Mouse (Mus musculus) gastrocnemius, adult 2 months (tissue): ENCODE results near the gene Cttn. TPM values are rescaled to one million over a fixed set of nuclear protein-coding genes. Genes with fewer than 3 reads are reported as not detected.

ENCODE experiments used
- DNase-seq: peaks from one replicate; pipeline ENCODE4 v3.0.0; 2022
- H3K27ac ChIP-seq: fragments of 200-600 bp; 2 replicates; pipeline ENCODE4 v1.8.1; 2022; ENCODE audit warnings: mild to moderate bottlenecking
- H3K4me3 ChIP-seq: fragments of 200-600 bp; 2 replicates; pipeline ENCODE4 v1.8.1; 2022; ENCODE audit warnings: mild to moderate bottlenecking, moderate library complexity
- CTCF ChIP-seq: fragments of 200-600 bp; IDR thresholded peaks from 2 replicates; pipeline ENCODE4 v1.8.1; 2022; ENCODE audit warnings: antibody characterized with exemption, mild to moderate bottlenecking, moderate library complexity
- intact Hi-C: fragments of 180-260 bp; cut with DNase I; formaldehyde crosslinking; loops from one replicate; pipeline ENCODE4 v1.15.1; 2025
- total RNA-seq, 2 experiments: library from RNA; stranded (reverse); gene quantifications; 2 replicates each; pipeline ENCODE4 v1.2.3; 2021

Cttn gene
- total RNA-seq, 2 experiments from 2014 or later, result 16.3 to 20.7 TPM

DNA sequence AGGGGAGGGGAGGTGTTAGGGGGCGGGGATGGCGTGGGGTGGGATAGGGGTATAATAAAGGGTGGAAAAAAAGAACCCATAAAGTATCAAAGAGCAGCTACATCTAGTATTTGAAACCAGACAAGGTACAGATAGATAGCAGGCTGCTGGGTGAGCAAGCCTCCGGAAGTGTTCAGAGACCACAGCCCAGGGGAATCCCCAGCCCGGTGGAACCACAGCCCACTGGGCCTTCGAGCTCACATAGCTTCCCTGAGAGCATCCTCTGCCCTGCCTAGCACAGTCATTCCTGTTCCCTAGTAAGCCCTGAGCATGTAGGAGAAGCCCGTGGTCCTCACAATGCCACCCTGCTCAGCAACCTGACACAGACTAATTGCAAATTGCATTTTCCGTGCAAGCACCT, 26.0 kb downstream of the Cttn start:
- intact Hi-C loops, result no loop called here
- no peak for DNase-seq
- no peak overlapping the region for H3K27ac ChIP-seq

GRCm38 (mm10) chr7:144441976-144442375, 28.8 kb downstream of the Cttn start:
- TF ChIP-seq CTCF, result no peak
- Histone ChIP-seq H3K27ac (no peak overlapping the region), H3K4me3 (no peak overlapping the region)
- intact Hi-C loops, result no loop called here
- no peak for DNase-seq

More for the DNA sequence above, 26.0 kb downstream of the Cttn start:
- no peak for TF ChIP-seq CTCF
- no peak overlapping the region for H3K4me3 ChIP-seq

- intact Hi-C loops, result no loop called here
- no peak for DNase-seq
- no peak overlapping the region for H3K4me3 ChIP-seq
- no peak for TF ChIP-seq CTCF
- H3K27ac ChIP-seq, result no peak overlapping the region
These were observed 29.3 kb downstream of the Cttn start for GRCm38 (mm10) chr7:144441466-144441865.

GRCm38 (mm10) chr7:144438811-144439210, 32.0 kb downstream of the Cttn start:
- H3K4me3 ChIP-seq, result no peak overlapping the region
- no peak overlapping the region for H3K27ac ChIP-seq
- no peak for DNase-seq
- intact Hi-C loops, result no loop called here
- no peak for TF ChIP-seq CTCF

- Histone ChIP-seq H3K27ac (no peak overlapping the region), H3K4me3 (no peak overlapping the region)
- no peak for DNase-seq
- intact Hi-C loops, result no loop called here
- TF ChIP-seq CTCF, result no peak
These were observed 37.9 kb downstream of the Cttn start for GRCm38 (mm10) chr7:144432920-144433319.

DNA sequence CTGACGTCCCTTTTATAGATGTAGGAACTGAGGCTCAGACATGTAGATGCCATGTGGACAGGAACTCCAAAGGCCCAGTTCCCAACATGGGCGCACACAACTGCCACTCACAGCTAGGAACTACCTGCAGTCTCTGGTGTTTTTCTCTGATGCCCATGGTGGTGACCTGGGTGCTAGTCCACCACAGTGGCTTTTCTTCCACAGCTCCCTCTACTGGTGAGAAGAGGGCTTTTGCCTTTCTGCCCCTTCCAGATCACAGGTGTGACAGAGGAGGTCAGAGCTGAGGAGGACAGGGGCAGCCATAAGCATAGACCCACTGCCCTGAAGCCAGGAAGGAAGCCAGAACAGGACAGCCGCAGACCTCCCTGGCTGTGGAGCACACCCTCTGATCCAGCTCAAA, 43.3 kb downstream of the Cttn start:
- Histone ChIP-seq H3K4me3 (no peak overlapping the region), H3K27ac (no peak overlapping the region)
- intact Hi-C loops, result loop anchor here (10.0 kb wide), 1 partner anchor 353 kb away; no protein-coding TSS in a partner anchor
- DNase-seq, result no peak
- TF ChIP-seq CTCF, result peak; percentile 57

DNA sequence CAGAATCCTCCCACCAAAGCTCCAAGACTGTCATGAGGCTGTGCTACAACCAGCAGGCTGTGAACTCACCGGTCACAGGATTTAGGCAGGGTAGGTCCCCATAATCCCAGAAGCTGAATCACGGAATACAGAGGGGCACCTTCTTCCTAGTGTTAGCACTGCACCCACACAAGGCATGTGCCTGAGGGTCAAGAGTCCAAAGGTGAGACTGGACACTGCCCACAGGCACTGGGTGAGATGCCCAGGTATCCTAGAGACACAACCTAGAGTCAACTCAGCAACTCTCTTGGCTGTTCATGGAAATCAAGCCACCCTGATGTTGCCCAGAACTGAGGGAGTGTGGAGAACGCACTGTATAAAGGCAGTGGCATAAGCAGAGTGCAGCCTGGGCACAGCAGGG, 44.2 kb downstream of the Cttn start:
- DNase-seq, result no peak
- intact Hi-C loops, result loop anchor here (1.0 to 10.0 kb wide), 2 partner anchors 209 to 352 kb away; no protein-coding TSS in a partner anchor
- no peak overlapping the region for H3K27ac ChIP-seq
- H3K4me3 ChIP-seq, result no peak overlapping the region
- no peak for TF ChIP-seq CTCF

GRCm38 (mm10) chr7:144425953-144426352, 44.9 kb downstream of the Cttn start:
- TF ChIP-seq CTCF, result peak; percentile 99
- intact Hi-C loops, result loop anchor here (1.0 to 10.0 kb wide), 2 partner anchors 209 to 351 kb away; no protein-coding TSS in a partner anchor
- H3K4me3 ChIP-seq, result no peak overlapping the region
- no peak overlapping the region for H3K27ac ChIP-seq
- peak; percentile 58 for DNase-seq

GRCm38 (mm10) chr7:144421478-144421877, 49.3 kb downstream of the Cttn start:
- intact Hi-C loops, result loop anchor here (10.0 kb wide), 1 partner anchor 347 kb away; no protein-coding TSS in a partner anchor
- no peak overlapping the region for H3K27ac ChIP-seq
- no peak overlapping the region for H3K4me3 ChIP-seq
- no peak for DNase-seq
- TF ChIP-seq CTCF, result no peak

DNA sequence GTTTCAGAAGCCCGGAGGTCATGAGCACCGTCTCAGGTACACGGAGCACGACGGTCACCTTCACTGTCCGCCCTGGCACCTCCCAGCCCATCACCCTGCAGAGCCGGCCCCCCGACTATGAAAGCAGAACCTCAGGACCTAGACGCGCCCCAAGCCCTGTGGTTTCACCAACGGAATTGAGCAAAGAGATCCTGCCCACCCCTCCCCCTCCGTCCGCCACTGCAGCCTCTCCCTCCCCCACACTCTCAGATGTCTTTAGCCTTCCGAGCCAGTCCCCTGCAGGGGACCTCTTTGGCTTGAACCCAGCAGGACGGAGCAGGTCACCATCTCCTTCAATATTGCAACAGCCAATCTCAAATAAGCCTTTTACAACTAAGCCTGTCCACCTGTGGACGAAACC, 50.3 kb downstream of the Cttn start:
- no peak for DNase-seq
- Histone ChIP-seq H3K4me3 (no peak overlapping the region), H3K27ac (no peak overlapping the region)
- intact Hi-C loops, result loop anchor here (10.0 kb wide), 1 partner anchor 346 kb away; no protein-coding TSS in a partner anchor
- no peak for TF ChIP-seq CTCF

DNA sequence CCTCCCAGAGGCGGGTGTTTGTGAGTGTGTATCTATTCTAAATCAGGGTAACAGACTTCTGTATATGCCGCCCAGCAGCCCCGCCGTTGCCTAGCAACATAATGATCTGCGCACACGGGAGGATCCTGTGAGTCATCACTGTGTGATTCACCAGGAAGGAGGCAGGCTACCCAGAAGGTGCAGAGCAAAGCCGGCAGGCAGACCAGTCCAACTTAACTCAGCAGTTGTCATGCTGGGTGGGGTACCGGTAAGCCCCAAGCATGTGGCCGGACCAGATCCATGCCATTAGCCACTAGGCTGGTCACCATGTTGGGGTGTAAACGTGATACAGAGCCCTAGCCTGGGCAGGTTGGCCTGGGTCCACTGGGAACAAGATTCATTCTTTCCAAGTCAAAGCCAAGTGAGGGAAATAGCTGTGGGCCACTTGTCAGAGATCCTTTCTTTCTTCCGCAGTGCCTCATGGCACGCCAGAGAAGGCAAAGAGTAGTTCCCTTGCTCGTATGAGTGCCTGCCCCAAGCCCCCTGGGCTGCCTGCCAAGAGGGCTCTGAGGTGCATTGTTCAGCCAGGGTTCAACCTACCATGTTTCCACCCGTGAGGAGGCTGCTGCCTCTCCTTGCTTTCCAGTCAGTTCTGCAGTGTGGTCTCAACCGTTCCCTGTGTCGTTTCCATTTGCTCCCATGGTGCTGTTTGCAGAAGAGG, 53.0 kb downstream of the Cttn start:
- peak; percentile 48 for DNase-seq
- intact Hi-C loops, result no loop called here
- Histone ChIP-seq H3K27ac (no peak overlapping the region), H3K4me3 (peak overlapping the region; percentile 32)
- no peak for TF ChIP-seq CTCF

DNA sequence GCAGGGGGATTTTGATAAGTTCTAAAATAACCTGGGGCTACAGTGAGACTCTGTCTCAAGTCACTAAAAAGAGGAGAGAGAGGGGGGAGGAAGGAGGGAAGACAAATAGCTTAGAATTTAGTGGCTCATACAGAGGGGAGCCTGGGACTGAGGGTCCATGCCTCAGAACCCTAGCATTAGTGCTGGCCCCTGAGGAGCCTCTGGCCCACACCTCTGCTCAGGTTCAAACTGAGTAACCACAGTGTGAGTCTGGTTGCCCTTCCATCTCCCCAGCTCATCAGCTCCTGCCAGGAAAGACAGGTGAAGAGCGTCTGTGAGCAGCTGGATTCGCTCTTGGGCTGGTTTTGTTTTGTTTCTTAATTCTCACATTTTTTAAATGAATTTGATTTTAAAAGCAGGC, 53.6 kb downstream of the Cttn start:
- Histone ChIP-seq H3K4me3 (peak overlapping the region; percentile 32), H3K27ac (no peak overlapping the region)
- TF ChIP-seq CTCF, result no peak
- intact Hi-C loops, result no loop called here
- no peak for DNase-seq

DNA sequence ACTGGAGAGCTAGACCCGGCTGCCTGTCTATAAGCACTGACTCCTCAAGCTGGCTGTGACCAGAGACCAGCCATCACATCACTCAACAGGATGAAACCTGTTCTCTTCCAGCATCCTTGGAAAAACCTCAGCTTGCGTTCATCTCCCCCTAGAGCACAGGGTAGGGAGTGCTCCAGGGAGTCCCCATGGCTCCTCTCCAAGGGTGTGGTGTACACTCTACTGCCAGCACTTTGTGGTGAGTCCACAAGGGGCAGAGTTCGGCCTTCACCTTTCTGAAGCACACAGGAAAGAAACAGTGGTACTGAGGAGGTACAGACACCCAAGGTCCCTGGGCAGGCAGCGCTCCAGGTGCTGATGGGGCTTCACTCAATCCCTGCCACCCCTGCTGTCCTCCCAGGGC, 55.0 kb downstream of the Cttn start:
- intact Hi-C loops, result no loop called here
- Histone ChIP-seq H3K4me3 (no peak overlapping the region), H3K27ac (no peak overlapping the region)
- no peak for DNase-seq
- TF ChIP-seq CTCF, result no peak; the same call in 1 of the 2 replicates

DNA sequence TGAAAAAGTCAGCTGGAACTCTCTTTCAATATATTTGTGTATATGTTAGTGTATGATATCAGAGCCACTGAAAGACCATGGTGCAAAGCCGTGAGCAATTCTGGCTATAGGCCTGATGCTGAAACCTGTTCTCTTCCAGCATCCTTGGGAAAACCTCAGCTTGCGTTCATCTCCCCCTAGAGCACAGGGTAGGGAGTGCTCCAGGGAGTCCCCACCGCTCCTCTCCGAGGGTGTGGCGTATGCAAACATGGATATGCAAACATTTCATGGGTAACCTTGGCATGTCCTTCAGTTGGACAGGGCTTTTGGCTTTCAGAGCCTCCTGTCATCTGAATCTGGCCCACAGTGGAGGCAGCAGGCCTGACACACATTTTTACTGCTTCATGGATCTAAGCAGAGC, 56.2 kb downstream of the Cttn start:
- no peak for TF ChIP-seq CTCF
- intact Hi-C loops, result no loop called here
- no peak overlapping the region for H3K27ac ChIP-seq
- no peak overlapping the region for H3K4me3 ChIP-seq
- DNase-seq, result no peak
